Mouse (Mus musculus) thymus, postnatal 14 days (tissue): ENCODE measurements around the gene Chil1.

Experiments used
- DNase-seq: peaks from one replicate; pipeline ENCODE4 v3.0.0; 2021

Chil1 gene

DNA sequence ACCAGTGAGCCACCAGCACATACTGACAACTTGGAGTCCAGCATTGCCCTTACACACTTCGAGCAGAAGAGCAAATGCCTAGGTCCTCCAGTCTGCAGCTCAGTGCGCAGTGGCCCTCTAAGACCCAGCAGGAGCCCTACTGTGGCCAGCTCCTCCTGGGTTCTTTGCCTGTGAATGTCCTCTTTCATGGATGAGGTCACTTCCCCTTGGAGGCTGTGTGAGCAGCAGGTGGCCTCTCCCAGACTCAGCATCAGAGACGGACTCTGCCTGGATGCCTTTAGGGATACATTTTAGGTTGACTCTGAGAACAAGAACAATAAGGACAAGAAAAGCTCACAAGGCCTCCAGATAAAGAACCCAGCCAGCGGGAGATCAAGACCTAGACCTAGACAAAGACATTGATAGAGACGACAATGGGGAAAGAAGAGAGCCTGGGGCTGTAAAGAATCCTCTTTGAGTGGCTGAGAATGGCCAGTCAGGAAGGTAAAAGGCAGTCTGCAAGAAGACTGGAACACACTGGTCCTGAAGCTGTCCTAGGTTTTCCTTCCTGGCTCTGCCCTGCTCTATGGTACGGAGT, 28.3 kb downstream of the Chil1 start:
- no peak for DNase-seq

GRCm38 (mm10) chr1:134211043-134211442, 29.1 kb downstream of the Chil1 start:
- DNase-seq = no peak

DNA sequence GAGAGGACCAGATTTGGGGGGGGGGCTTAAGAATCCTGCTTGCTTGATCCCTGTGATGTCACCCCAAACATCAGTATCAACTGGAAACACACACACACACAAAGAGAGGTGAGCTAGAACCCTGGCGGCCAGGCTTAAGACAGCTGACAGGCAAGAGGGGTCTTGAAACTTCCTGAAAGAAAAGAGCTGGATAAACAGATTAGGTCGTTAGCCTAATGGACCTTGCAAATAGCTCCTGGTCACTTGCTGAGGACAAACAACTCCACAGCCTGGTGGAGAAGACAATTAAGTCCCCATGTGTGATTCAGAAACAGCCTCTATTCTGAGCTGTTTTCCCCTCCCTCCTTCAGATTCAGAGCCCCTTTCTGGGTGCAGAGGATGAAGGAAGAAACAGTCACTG, 29.7 kb downstream of the Chil1 start:
- no peak for DNase-seq

DNA sequence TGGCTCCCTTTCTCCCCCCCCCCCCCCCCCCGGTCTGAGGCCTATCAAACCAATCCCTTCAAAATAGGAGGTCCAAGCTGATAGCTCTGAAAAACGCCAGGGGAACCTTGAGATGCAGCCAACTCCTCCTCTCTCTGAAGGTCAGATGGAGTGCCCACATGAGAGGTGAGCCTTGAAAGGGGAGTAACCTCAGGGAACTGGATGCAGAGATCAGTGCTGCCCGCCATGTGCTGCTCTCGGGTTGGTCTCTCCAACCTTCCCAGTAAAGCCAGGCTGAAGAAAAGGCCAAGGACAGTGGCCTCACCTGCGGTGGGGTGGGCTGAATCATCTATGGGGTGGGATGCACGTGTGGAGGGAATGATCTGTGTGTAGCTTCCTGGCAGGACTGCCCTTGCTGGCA, 30.4 kb downstream of the Chil1 start:
- DNase-seq = no peak

- no peak for DNase-seq
These were observed 31.4 kb downstream of the Chil1 start for GRCm38 (mm10) chr1:134213405-134213804.

DNA sequence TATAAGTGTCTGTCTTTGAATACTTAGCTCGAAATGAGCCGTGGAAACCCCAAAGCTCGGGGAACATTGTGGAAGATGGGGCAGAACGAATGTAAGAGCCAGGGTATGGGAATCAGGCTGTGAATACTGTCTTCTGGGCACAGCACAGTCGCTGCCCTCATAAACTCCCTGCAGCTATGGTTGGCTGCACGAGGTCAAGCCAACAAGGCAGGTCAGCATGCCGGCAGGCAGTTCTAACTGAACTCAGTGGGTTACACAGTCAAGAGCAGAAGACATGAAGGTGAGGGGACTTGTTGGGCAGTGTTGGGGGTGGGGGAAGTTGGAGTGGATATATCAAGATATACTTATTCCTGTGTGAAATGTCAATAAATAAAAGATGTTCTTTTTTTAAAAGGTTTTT, 33.1 kb downstream of the Chil1 start:
- DNase-seq = no peak

DNA sequence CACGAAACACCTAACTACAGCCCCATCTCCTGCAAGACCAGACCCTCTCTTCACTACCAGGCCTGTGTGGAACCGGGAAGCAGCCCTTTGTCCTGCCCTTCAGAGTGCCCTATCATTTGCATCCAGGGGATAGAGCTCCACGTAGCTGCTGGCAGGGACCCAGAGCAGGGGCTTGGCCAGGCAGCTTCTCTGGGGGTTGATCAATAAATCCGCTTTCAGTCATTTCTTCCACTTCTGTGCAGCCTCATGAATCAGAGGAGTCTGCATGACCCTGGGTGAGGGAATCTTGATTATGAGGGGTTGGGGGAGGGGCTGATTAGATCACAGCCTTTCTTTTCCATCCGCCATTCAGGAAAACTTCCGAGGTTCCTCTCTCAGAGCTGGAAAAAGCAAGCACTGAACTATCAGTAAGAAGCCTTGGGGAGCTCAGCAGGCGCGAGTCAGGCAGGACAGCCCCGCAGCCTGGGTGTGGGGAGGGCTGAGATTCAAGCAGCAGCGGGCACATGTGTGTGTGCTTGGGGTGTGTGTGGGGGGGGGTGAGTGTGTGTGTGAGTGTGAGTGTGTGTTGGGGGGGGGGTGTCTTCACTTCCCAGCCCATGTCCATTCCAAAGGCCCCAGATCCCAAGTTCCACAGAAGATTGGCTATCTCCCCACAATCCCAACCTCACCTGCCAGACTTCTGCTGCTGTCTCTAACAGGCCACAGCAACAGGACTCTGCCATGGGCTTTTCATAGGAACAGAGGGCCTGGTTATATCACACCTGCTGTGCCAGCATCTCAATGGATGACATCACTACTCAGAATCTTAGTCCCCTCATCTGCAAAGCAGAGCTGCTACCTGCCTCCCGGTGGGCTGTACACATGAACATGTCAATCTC, 34.0 kb downstream of the Chil1 start:
- no peak for DNase-seq

DNA sequence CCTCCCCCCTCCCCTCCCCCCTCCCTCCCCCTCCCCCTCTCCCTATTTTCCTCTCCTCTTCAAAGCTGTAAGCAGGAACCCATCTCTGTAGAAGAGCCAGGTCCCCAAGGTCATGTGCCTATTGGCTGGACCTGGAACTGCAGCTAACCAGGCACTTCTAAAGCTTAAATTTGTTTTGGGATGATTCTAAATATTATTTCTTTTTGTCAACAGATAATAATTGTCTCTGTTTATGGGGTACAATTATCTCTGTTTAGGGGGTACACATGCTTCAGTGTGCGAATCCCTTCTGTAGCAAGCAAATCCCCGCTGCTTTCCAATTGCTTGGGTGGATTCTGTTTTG, 34.6 kb downstream of the Chil1 start:
- no peak for DNase-seq

- no peak for DNase-seq
These were observed 35.1 kb downstream of the Chil1 start for GRCm38 (mm10) chr1:134217028-134217481.

DNA sequence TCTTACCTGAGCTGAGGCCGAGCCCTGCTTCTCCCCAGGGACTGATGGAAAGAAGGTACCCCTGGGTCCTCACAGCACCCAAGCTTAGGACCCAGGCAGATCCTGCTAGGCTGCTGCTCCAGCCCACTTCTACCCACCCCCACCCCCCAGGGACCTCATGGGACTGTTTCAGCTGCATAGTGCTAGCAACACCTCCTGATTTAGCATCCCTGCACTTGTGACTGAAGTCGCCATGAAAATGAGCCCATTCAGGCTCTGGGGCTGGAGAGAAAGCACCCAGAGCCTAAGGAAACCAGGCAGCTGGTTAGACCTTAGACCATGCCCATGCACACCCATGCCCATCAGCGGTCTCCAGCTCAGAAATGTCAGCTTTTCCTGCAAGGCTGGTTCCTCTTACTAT, 36.0 kb downstream of the Chil1 start:
- no peak for DNase-seq

DNA sequence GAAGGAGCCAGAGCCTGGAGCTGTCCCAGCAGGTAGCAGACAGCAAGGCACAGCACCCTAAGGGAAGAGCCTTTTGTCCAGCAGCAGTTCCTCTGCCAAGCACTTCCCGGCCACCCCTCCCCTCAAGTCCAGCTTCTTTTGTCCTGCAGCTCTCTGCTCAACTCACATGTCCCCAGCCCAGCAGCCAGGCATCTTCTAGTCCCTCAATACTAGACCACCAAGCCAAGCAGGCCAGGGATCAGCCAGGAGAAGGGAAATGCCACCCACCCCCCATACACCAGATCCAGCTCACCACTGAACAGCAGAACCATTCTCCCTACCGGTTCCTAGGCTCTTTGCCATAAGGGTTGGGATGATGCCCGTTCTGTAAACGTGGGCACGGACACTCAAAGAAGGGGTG, 37.6 kb downstream of the Chil1 start:
- DNase-seq = no peak

DNA sequence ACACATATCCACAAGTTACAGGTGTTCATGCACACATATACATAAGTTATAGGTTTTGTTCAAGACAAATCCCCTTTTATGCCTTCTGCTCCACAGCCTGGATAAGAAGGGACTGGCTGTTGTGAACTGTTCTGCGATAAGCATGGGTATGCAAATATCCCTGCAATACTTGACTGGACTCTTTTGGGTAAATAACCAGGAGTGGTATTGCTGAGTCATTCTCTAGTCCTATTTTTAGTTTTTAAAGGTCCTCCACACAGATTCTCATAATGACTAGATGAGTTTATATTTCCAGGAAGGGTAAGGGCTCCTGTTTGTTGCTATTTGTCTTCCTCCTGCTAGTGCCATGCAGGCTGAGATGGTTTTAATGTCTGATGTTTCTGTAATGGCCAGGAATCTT, 39.2 kb downstream of the Chil1 start:
- DNase-seq = no peak

DNA sequence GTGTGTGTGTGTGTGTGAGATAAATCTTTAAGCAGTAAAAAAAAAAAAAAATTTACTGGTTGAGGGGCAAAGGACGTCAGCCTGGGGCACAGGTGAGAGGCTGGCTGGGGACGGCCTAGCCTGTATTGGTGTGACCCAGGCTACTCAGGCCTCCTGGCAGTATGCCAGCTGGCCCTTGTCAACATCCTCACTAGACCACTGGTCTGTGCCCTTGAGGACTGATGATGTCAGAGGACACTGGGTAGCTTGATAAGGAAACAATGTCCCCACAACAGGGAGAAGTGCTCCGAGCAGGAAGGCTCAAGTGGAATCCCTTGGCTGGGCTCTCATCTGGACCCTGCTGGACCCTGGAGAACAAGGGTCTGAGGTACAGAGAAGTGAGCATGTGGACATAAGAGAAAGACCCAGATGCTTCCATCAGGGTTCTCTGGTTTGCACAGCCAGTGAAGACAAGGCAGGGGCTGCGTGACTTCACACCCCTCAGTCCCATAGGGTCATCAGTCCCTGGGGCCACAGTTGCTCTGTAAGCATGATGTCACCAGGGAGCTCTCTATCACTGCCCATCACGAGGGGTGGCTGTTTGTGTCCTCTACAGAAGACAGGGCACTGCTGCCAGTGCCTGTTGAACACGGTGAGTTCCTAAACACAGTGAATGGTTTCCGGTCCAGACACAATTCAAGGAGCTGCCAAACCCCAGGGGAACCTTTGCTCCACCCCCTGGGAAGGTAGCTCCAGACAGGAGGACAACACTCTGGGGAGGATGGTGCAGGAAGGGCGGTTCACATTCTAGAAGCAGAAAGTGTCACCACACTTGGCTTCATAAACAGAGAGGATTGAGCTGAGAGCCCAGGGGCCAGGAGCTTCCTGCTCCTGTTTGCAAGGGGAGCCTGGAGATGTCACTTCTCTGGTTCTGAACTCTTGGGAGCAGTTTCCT, 40.4 kb downstream of the Chil1 start:
- DNase-seq = no peak

DNA sequence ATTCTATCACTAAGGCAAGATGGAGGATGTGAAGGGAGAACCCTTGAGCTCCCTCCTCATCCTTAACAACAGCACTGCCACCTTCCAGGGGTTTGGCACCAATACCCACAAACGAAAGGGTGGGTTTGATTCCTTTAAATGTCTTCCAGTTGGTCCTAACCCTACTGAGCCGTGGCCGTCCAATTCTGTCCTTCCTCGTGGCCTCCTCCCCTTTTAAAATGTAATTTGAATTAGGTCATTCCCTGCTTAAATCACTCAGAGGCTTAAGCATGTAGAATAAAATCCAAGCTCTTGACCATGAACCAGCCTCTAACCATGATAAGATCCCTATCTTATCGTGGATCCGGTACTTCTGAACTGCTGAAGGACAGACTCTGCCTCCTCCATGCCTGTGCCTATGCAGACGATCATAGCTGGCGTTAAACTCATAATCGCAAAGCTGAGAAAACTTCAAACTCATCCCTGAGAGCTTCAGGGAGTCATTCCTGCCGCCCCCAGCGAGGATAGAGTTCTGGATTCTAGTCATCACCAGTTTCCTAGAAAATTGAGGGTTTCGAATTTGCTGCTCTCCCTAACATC, 42.8 kb downstream of the Chil1 start:
- DNase-seq = no peak

GRCm38 (mm10) chr1:134225375-134225774, 43.4 kb downstream of the Chil1 start:
- no peak for DNase-seq

- no peak for DNase-seq
These were observed 44.8 kb downstream of the Chil1 start for GRCm38 (mm10) chr1:134226739-134227138.

DNA sequence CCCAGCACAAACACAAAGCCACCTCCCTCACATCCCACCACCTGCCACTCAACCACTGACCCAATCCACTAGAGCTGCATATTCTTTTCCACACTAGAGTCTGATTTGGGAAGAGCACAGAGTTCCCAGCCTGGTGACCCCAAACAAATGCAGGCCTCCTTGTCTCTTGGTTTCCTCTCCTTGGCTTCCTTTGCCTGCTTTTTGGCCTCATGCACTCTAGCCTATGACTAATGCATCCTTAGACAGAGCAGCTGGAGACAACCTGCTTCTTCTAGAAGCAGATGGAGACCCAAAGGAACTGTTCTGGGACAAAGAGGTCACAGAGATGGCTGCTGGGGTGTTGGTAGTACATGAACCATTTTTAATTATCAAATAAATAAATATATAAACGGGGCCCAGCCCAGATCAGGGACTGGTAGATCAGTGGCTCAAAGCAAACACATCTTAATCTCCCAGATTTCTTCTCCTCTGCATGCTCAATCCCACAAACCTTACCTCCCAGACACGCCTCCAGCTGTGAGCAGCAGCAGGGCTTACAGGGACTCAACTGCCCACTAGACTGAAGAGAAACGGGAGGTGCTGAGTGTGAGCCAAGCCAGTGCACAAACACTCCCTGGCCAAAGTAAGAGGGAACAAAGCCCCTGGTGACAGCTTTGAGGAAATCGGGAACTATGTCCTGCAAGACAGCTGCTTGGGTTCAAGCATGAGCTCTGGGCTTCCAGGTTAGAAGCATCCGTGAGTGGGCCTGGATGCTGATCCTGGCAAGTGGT, 48.0 kb downstream of the Chil1 start:
- DNase-seq = no peak

GRCm38 (mm10) chr1:134230638-134231228, 48.8 kb downstream of the Chil1 start:
- no peak for DNase-seq

- no peak for DNase-seq
These were observed 49.3 kb downstream of the Chil1 start for GRCm38 (mm10) chr1:134231270-134231669.

DNA sequence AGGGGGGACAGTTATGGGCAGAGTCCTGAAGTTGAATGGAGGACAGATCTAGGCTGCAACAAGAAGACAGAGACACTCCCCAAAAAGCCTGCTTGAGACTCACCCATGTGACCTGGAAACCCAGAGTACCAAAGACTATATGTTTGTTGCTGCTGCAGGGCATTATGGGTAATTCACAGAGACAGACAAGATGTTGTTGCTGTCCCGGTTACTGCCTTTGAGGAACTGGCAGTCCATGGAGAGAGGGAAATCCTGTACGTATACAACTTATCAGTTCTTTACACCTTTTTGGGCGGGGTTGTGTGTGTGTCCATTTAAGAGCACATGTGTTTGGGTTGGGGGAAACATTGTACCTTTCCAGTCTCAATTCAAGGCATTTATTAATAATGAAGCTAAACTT, 49.7 kb downstream of the Chil1 start:
- no peak for DNase-seq

- DNase-seq = no peak
These were observed 50.4 kb downstream of the Chil1 start for GRCm38 (mm10) chr1:134232326-134232725.
